Mouse (Mus musculus): ENCODE measurements around the gene Ano10. TPM values are rescaled to one million over a fixed set of nuclear protein-coding genes. Genes with fewer than 3 reads are reported as not detected.

The Ano10 gene
- total and polyA plus RNA-seq, 2 experiments from 2014 or later, result 32.0 to 35.3 TPM

DNA sequence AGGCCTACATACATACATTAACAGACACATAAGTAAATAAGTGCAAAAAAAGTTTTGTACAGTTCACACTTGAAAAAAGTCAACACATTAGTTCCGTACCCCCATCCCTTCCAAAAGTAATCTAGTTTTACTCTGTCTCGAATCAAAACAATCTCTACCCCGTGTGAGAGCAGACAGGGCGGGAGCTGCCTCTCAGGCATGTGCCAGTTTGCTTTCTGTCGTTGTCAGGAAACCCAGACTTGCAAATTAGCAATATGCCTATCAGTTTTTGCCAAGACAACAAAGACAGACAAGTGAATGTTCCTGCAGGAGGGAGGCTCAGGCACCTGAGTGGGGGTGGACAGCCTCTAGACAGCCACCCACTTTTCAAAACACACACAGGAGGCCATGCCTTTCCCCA is 100.9 kb downstream of the Ano10 start:
- peak; percentile 74 for ATAC-seq
- no peak overlapping the region for H3K4me2 ChIP-seq (ENCODE audit: low read depth)
- no peak overlapping the region for H3K4me3 ChIP-seq (ENCODE audit: low read depth, low read length)
- H3K27ac ChIP-seq (ENCODE audit: low read depth, low read length), result peak overlapping the region; percentile 30; the same call in 1 of the 2 replicates
- H3K4me1 ChIP-seq (ENCODE audit: insufficient read depth), result peaks cover 9% of the 10 kb centered on the region
- WGBS, result 41% methylated on average over 5 of the region's 5 CpGs
- no peaks in the 10 kb centered on the region for H3K27me3 ChIP-seq (ENCODE audit: insufficient read depth, low read length)
- DNase-seq, result peak; percentile 67
- H3K9me3 ChIP-seq (ENCODE audit: low read length), result no peaks in the 10 kb centered on the region
- TF ChIP-seq CTCF (IDR thresholded peaks at IDR 0.05; ENCODE audit: low read depth), result no peak
- no peak overlapping the region for H3K9ac ChIP-seq
- H3K36me3 ChIP-seq (ENCODE audit: insufficient read depth), result peaks cover 4% of the 10 kb centered on the region; the same call in 1 of the 2 replicates

DNA sequence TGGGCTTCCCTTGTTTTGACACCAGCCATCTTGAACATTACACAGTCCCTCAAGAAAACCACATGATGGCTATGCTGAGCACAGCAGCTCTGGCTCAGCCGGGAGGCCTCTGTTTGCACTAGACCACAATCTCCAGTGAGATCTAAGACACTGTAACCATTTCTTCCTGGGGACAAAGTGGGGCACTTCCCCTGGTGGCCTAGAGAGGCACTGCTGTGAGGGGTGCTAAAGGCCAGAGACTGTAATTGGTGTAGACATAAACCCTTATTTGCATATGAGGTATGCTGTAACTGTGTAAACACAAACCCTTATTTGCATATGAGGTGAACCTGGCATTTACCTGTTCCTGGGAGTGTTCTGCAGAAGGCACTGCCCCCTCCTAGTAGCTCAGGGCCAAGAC is 105.5 kb downstream of the Ano10 start:
- Histone ChIP-seq H3K4me1 (ENCODE audit: insufficient read depth) (peaks cover 6% of the 10 kb centered on the region; the same call in 1 of the 2 replicates), H3K27ac (ENCODE audit: low read depth, low read length) (no peak overlapping the region), H3K9ac (no peak overlapping the region), H3K9me3 (ENCODE audit: low read length) (no peaks in the 10 kb centered on the region), H3K4me2 (ENCODE audit: low read depth) (no peak overlapping the region), H3K4me3 (ENCODE audit: low read depth, low read length) (no peak overlapping the region), H3K27me3 (ENCODE audit: insufficient read depth, low read length) (no peaks in the 10 kb centered on the region), H3K36me3 (ENCODE audit: insufficient read depth) (no peaks in the 10 kb centered on the region)
- TF ChIP-seq CTCF (IDR thresholded peaks at IDR 0.05; ENCODE audit: low read depth), result peak; percentile 42
- 52% methylated on average over 1 of the region's 1 CpGs for WGBS
- ATAC-seq, result 0 out of 2 replicates have a peak, but pooled peaks have one; percentile 26
- no peak for DNase-seq

DNA sequence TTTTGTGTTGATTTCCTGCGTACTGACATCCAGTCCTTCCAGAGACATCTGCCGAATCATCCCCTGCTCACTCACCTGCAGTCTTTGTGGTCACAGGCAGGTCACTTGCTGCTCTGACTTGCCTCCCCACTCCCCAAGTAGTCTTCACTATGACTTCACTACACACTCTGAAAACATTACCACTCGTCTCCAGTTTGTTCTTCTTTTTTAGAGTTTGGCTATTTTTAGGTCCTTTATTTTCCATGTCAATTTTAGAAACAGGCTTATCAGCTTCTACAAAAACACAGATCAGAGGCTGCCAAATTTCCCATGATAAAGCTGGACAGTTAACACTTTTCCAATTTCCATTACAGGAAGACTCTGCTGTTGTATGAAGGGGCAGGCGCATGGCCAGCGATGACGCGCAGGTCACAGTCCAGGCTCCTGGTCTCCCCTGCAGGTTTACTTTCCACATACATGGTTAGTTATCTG is 106.7 kb downstream of the Ano10 start:
- no peak overlapping the region for H3K4me3 ChIP-seq (ENCODE audit: low read depth, low read length)
- H3K4me2 ChIP-seq (ENCODE audit: low read depth), result no peak overlapping the region
- no peak overlapping the region for H3K9ac ChIP-seq
- H3K27me3 ChIP-seq (ENCODE audit: insufficient read depth, low read length), result no peaks in the 10 kb centered on the region
- H3K36me3 ChIP-seq (ENCODE audit: insufficient read depth), result no peaks in the 10 kb centered on the region
- 81% methylated on average over 7 of the region's 7 CpGs for WGBS
- no peak overlapping the region; the same call in 1 of the 2 replicates for H3K27ac ChIP-seq (ENCODE audit: low read depth, low read length)
- ATAC-seq, result no peak
- no peak for TF ChIP-seq CTCF (IDR thresholded peaks at IDR 0.05; ENCODE audit: low read depth)
- no peaks in the 10 kb centered on the region for H3K4me1 ChIP-seq (ENCODE audit: insufficient read depth)
- H3K9me3 ChIP-seq (ENCODE audit: low read length), result no peaks in the 10 kb centered on the region
- DNase-seq, result no peak

DNA sequence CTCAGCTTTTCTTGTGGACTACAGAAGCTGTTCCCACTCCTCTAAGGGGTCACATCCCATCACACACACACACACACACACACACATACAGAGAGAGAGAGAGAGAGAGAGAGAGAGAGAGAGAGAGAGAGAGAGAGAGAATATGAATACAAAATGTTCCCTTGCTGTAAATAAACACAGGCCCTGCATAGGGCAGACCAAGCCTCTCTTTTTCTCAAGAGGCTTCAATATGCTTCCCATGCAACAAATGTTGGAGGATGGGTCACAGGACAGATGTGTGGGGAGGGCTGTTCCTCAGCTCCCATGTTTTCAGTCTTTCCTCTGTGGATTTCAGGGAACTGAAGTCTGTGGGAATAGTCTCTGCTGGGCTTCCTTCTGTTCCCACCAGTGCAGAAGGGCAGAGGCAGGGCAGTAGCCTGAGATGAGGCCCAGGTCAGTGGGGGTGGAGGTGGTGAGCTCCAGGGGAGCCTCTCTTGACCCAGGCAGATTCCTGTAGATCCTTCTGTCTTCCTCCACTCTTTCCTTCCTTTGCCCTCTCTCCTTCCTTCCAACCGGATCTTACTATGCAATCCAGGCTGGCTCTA is 107.5 kb downstream of the Ano10 start:
- no peak overlapping the region for H3K9ac ChIP-seq
- 0 out of 2 replicates have a peak, but pooled peaks cover 3% of the 10 kb centered on the region for H3K36me3 ChIP-seq (ENCODE audit: insufficient read depth)
- no peak overlapping the region for H3K27ac ChIP-seq (ENCODE audit: low read depth, low read length)
- no peak for TF ChIP-seq CTCF (IDR thresholded peaks at IDR 0.05; ENCODE audit: low read depth)
- H3K4me3 ChIP-seq (ENCODE audit: low read depth, low read length), result no peak overlapping the region
- H3K9me3 ChIP-seq (ENCODE audit: low read length), result no peaks in the 10 kb centered on the region
- DNase-seq (no peak), ATAC-seq (no peak)
- H3K4me2 ChIP-seq (ENCODE audit: low read depth), result no peak overlapping the region
- WGBS, result 64% methylated on average over 1 of the region's 1 CpGs
- H3K27me3 ChIP-seq (ENCODE audit: insufficient read depth, low read length), result no peaks in the 10 kb centered on the region
- H3K4me1 ChIP-seq (ENCODE audit: insufficient read depth), result no peaks in the 10 kb centered on the region

DNA sequence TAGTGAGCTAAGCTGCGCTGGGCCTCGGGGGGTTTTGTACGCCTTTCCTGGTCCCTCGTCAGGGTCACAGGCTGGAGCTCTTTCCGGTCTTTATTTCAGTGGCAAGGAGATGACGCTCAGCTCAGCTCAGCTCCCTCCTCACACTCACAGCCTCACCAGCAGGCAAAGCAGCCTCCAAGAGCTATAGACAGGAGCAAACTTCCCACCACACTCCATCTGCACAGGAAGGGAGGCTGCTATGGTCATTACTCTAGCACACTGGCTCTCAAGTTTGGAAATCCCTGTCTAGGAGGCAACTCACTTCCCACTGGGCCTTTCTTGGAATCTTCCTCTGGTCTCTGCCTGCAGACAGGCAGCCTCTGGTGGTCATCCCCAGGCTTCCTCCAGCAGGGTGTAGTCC is 108.3 kb downstream of the Ano10 start:
- no peak for TF ChIP-seq CTCF (IDR thresholded peaks at IDR 0.05; ENCODE audit: low read depth)
- Histone ChIP-seq H3K9me3 (ENCODE audit: low read length) (no peaks in the 10 kb centered on the region), H3K36me3 (ENCODE audit: insufficient read depth) (0 out of 2 replicates have a peak, but pooled peaks cover 3% of the 10 kb centered on the region), H3K27me3 (ENCODE audit: insufficient read depth, low read length) (no peaks in the 10 kb centered on the region), H3K27ac (ENCODE audit: low read depth, low read length) (no peak overlapping the region), H3K4me3 (ENCODE audit: low read depth, low read length) (no peak overlapping the region), H3K4me1 (ENCODE audit: insufficient read depth) (no peaks in the 10 kb centered on the region), H3K9ac (no peak overlapping the region), H3K4me2 (ENCODE audit: low read depth) (no peak overlapping the region)
- 92% methylated on average over 6 of the region's 6 CpGs for WGBS
- DNase-seq, result no peak
- ATAC-seq, result no peak

DNA sequence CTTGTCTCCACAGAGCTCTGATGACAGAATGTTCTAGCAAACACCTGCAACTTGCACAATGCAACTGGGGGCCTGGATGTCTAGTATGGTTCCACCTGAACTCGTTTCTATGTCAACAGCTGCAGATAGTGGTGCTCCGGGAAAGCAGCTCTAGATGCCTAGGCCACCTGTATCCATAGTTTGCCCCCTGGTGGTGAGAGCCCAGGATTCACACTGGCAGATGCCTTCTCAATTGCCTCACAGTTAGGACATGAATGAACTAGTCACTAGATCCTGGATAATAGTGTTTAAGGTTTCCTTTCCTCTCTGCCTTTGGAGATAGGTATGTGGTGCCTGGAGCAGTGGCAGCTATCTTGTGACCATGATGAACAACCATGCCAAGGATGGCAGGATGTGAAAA is 109.2 kb downstream of the Ano10 start:
- H3K27ac ChIP-seq (ENCODE audit: low read depth, low read length), result no peak overlapping the region
- DNase-seq, result peak; percentile 65
- no peaks in the 10 kb centered on the region for H3K4me1 ChIP-seq (ENCODE audit: insufficient read depth)
- peak; percentile 53; the same call in 1 of the 2 replicates for ATAC-seq
- H3K27me3 ChIP-seq (ENCODE audit: insufficient read depth, low read length), result no peaks in the 10 kb centered on the region
- H3K9me3 ChIP-seq (ENCODE audit: low read length), result no peaks in the 10 kb centered on the region
- H3K4me2 ChIP-seq (ENCODE audit: low read depth), result no peak overlapping the region
- H3K36me3 ChIP-seq (ENCODE audit: insufficient read depth), result 0 out of 2 replicates have a peak, but pooled peaks cover 3% of the 10 kb centered on the region
- no peak overlapping the region for H3K9ac ChIP-seq
- TF ChIP-seq CTCF (IDR thresholded peaks at IDR 0.05; ENCODE audit: low read depth), result peak; percentile 82
- no peak overlapping the region for H3K4me3 ChIP-seq (ENCODE audit: low read depth, low read length)
- WGBS, result 14% methylated on average over 2 of the region's 2 CpGs

DNA sequence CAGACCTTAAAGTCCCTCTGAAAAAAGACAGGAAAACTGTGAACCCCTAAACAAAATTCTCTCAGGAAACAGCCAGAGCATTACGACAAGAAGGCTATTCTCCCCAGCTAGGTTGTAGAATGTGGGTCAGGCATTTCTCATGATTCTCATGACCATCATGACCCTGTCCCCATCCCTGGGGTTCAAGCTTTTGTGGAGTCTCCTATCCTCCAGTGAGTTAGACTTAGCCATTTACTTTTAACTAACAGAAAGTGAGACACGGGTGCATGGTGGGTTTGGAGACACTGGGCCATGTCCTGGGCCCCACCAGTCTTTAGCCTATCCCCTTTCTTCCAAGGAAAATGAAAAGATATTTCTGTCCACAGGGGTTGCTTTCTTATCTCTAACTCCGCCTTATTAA is 109.9 kb downstream of the Ano10 start:
- H3K9me3 ChIP-seq (ENCODE audit: low read length), result no peaks in the 10 kb centered on the region
- 90% methylated on average over 3 of the region's 3 CpGs for WGBS
- H3K4me2 ChIP-seq (ENCODE audit: low read depth), result no peak overlapping the region
- no peak overlapping the region for H3K4me3 ChIP-seq (ENCODE audit: low read depth, low read length)
- 0 out of 2 replicates have a peak, but pooled peaks cover 3% of the 10 kb centered on the region for H3K36me3 ChIP-seq (ENCODE audit: insufficient read depth)
- H3K4me1 ChIP-seq (ENCODE audit: insufficient read depth), result no peaks in the 10 kb centered on the region
- TF ChIP-seq CTCF (IDR thresholded peaks at IDR 0.05; ENCODE audit: low read depth), result no peak
- no peak overlapping the region for H3K27ac ChIP-seq (ENCODE audit: low read depth, low read length)
- no peak overlapping the region for H3K9ac ChIP-seq
- no peaks in the 10 kb centered on the region for H3K27me3 ChIP-seq (ENCODE audit: insufficient read depth, low read length)
- no peak for ATAC-seq
- DNase-seq, result no peak

Data from forebrain, postnatal 0 days (tissue).